Mouse (Mus musculus): Measurements from ENCODE around the gene Sh2d1b1.

Gene Sh2d1b1

GRCm38 (mm10) chr1:170325277-170325676 is 48.2 kb downstream of the Sh2d1b1 start:
- DNase-seq, result no peak

- no peak for DNase-seq
Measured at GRCm38 (mm10) chr1:170331926-170332325, 54.8 kb downstream of the Sh2d1b1 start.

GRCm38 (mm10) chr1:170332775-170333174 is 55.7 kb downstream of the Sh2d1b1 start:
- DNase-seq, result no peak

All from cerebellum, adult 11 months (tissue).